Mouse (Mus musculus) CH12.LX (cell line): ENCODE measurements at regions not wholly inside any gene's neighbourhood (a gene's known extent, or its start where the extent isn't known, plus 50 kb on each side); places are given as distances from the start of the nearest gene placed in this dataset.

ENCODE experiments used
- DNase-seq: peaks from one replicate; pipeline ENCODE4 v3.0.0-alpha.2; 2013; ENCODE audit errors: extremely low read depth
- H3K27ac ChIP-seq: 2 replicates; pipeline ENCODE4 v1.5.1; 2012; ENCODE audit warnings: low read depth, mild to moderate bottlenecking, control low read depth, moderate library complexity; ENCODE audit not compliant: insufficient read depth
- H3K27me3 ChIP-seq: replicated peaks from 2 replicates; pipeline ENCODE3; 2012; ENCODE audit warnings: inconsistent platforms
- H3K36me3 ChIP-seq, 2 experiments: replicated peaks in 1 of 2; 2 replicates each; pipeline versions ENCODE3 to v1.6.1; 2012; ENCODE audit warnings: inconsistent platforms in 1 of 2, low read length in 1 of 2, mild to moderate bottlenecking in 1 of 2, mixed read lengths in 1 of 2, moderate library complexity in 1 of 2; ENCODE audit not compliant: control insufficient read depth in 1 of 2, insufficient read depth in 1 of 2
- H3K4me1 ChIP-seq, 2 experiments: 2 replicates each; pipeline ENCODE4 v1.6.1; 2012; ENCODE audit warnings: inconsistent platforms in 1 of 2, moderate library complexity in 1 of 2; ENCODE audit not compliant: insufficient read depth in 2 of 2, control insufficient read depth in 1 of 2
- H3K4me2 ChIP-seq: 2 replicates; pipeline ENCODE4 v1.6.1; 2012; ENCODE audit warnings: low read depth, mild to moderate bottlenecking, control low read depth; ENCODE audit not compliant: poor library complexity, insufficient read depth, severe bottlenecking
- H3K4me3 ChIP-seq, 3 experiments: fragments of 150-350 bp in 1 of 3; sonication (generic) in 1 of 3; replicated peaks in 1 of 3; 2 replicates each; pipeline versions ENCODE3 to v1.5.1; 2011 to 2012; ENCODE audit warnings: low read depth in 2 of 3, low read length in 2 of 3, mild to moderate bottlenecking in 2 of 3, moderate library complexity in 2 of 3, control low read depth in 1 of 3, improper control_type of control experiment in 1 of 3, inconsistent platforms in 1 of 3, mixed read lengths in 1 of 3; ENCODE audit not compliant: poor library complexity in 1 of 3
- H3K79me2 ChIP-seq: replicated peaks from 2 replicates; pipeline ENCODE4 v1.6.1; 2012; ENCODE audit warnings: mild to moderate bottlenecking, moderate library complexity; ENCODE audit not compliant: control insufficient read depth, poor library complexity, insufficient read depth, severe bottlenecking; ENCODE audit errors: extremely low read depth
- H3K9ac ChIP-seq: 2 replicates; pipeline ENCODE4 v1.6.1; 2012; ENCODE audit warnings: low read depth, mild to moderate bottlenecking, control low read depth, moderate library complexity; ENCODE audit not compliant: insufficient read depth
- H3K9me3 ChIP-seq: replicated peaks from 2 replicates; pipeline ENCODE3; 2012; ENCODE audit warnings: low read length, inconsistent platforms, mixed read lengths
- EP300 ChIP-seq: IDR thresholded peaks from 2 replicates; pipeline ENCODE4 v1.6.1; 2011; ENCODE audit warnings: low read length, improper control_type of control experiment
- ETS1 ChIP-seq: conservative IDR thresholded peaks from 2 replicates; pipeline ENCODE4 v1.6.1; 2012; ENCODE audit warnings: low read depth, mild to moderate bottlenecking, inconsistent platforms, low read length, improper control_type of control experiment, moderate library complexity
- HCFC1 ChIP-seq: IDR thresholded peaks from 2 replicates; pipeline ENCODE4 v1.6.1; 2012; ENCODE audit warnings: low read depth, mild to moderate bottlenecking, inconsistent platforms, low read length, improper control_type of control experiment
- IRF4 ChIP-seq: IDR thresholded peaks from 2 replicates; pipeline ENCODE4 v1.6.1; 2014; ENCODE audit warnings: low read depth, mild to moderate bottlenecking, inconsistent platforms, low read length, improper control_type of control experiment
- JUND ChIP-seq: conservative IDR thresholded peaks from 2 replicates; pipeline ENCODE4 v1.6.1; 2011; ENCODE audit warnings: low read depth, low read length, improper control_type of control experiment
- MAFK ChIP-seq: IDR thresholded peaks from 2 replicates; pipeline ENCODE4 v1.6.1; 2011; ENCODE audit warnings: low read length, improper control_type of control experiment; ENCODE audit not compliant: insufficient replicate concordance
- MEF2A ChIP-seq: IDR thresholded peaks from 2 replicates; pipeline ENCODE4 v1.6.1; 2014; ENCODE audit warnings: low read depth, mild to moderate bottlenecking, inconsistent platforms, low read length, improper control_type of control experiment, borderline replicate concordance
- MYC ChIP-seq: IDR thresholded peaks from 2 replicates; pipeline ENCODE4 v1.6.1; 2011; ENCODE audit warnings: low read depth, mild to moderate bottlenecking, improper control_type of control experiment, low read length
- NELFE ChIP-seq: IDR thresholded peaks from 2 replicates; pipeline ENCODE4 v1.6.1; 2011; ENCODE audit warnings: low read depth, low read length, improper control_type of control experiment
- NRF1 ChIP-seq: IDR thresholded peaks from 2 replicates; pipeline ENCODE4 v1.6.1; 2014; ENCODE audit warnings: low read depth, mild to moderate bottlenecking, inconsistent platforms, low read length, improper control_type of control experiment, moderate library complexity
- PAX5 ChIP-seq: IDR thresholded peaks from 2 replicates; pipeline ENCODE4 v1.6.1; 2012; ENCODE audit warnings: low read length, inconsistent platforms, mixed read lengths
- POLR2A ChIP-seq: IDR thresholded peaks from 2 replicates; pipeline ENCODE4 v1.6.1; 2011; ENCODE audit warnings: low read depth, mild to moderate bottlenecking, improper control_type of control experiment, low read length
- SIN3A ChIP-seq: IDR thresholded peaks from 2 replicates; pipeline ENCODE4 v1.6.1; 2012; ENCODE audit warnings: low read length, improper control_type of control experiment, inconsistent platforms
- UBTF ChIP-seq: IDR thresholded peaks from 2 replicates; pipeline ENCODE4 v1.6.1; 2012; ENCODE audit warnings: low read depth, mild to moderate bottlenecking, inconsistent platforms, low read length, improper control_type of control experiment, moderate library complexity
- ZKSCAN1 ChIP-seq: IDR thresholded peaks from 2 replicates; pipeline ENCODE4 v1.6.1; 2012; ENCODE audit warnings: low read depth, inconsistent platforms, low read length, improper control_type of control experiment, borderline replicate concordance
- ZMIZ1 ChIP-seq: IDR thresholded peaks from 2 replicates; pipeline ENCODE4 v1.6.1; 2012; ENCODE audit warnings: low read depth, mild to moderate bottlenecking, inconsistent platforms, low read length, improper control_type of control experiment
- ZNF384 ChIP-seq: IDR thresholded peaks from 2 replicates; pipeline ENCODE4 v1.6.1; 2012; ENCODE audit warnings: low read depth, low read length, improper control_type of control experiment, inconsistent platforms
- dilution Hi-C: fragments of 300-500 bp; cut with MboI; formaldehyde crosslinking; loops from 2 replicates; pipeline ENCODE4 v1.14.3; 2020; ENCODE audit warnings: low sequenced_read_pairs; ENCODE audit not compliant: extremely low pct_unique_long_range_greater_than_20kb, extremely low pct_ligation_motif_present
- in situ Hi-C: fragments of 300-500 bp; cut with MboI; formaldehyde crosslinking; loops from 3 replicates; pipeline ENCODE4 v1.14.3; 2019; ENCODE audit warnings: low sequenced_read_pairs, low pct_ligation_motif_present, low pct_unique_long_range_greater_than_20kb, mixed read lengths

DNA sequence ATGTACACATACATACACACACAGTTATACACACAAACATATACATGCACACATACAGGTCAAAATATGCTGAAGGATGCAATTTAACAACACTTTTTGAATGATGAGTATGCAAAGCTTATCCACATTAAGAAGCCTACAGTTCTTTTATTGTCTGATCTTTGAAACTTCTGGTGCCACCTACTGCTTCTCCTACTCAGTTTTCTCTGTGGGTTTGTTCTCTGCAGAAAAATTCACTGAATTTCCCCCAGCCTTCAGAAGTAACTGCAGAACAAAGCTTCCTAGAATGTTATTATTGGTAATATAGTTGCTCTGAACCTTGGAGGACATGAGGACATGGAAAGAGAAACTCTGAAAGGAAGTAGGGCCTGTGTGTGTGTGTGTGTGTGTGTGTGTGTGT, 233.1 kb upstream of the Zpld1 start:
- in situ Hi-C loops, result no loop called here
- no peaks in the 10 kb centered on the region for H3K79me2 ChIP-seq
- H3K4me2 ChIP-seq, result no peak overlapping the region
- H3K4me3 ChIP-seq, result no peak overlapping the region
- TF ChIP-seq MAFK, result 0 out of 2 replicates have a peak, but pooled peaks have one; percentile 34
- TF ChIP-seq HCFC1, result no peak
- dilution Hi-C loops, result no loop called here
- H3K9ac ChIP-seq, result no peak overlapping the region
- H3K36me3 ChIP-seq, result no peaks in the 10 kb centered on the region
- no peaks in the 10 kb centered on the region for H3K27me3 ChIP-seq
- no peak overlapping the region for H3K27ac ChIP-seq
- no peak for DNase-seq
- H3K9me3 ChIP-seq, result peaks cover 6% of the 10 kb centered on the region
- H3K4me1 ChIP-seq, result peaks cover 3 to 13% of the 10 kb centered on the region in 2 experiments; a peak in 3 of 4 replicates

DNA sequence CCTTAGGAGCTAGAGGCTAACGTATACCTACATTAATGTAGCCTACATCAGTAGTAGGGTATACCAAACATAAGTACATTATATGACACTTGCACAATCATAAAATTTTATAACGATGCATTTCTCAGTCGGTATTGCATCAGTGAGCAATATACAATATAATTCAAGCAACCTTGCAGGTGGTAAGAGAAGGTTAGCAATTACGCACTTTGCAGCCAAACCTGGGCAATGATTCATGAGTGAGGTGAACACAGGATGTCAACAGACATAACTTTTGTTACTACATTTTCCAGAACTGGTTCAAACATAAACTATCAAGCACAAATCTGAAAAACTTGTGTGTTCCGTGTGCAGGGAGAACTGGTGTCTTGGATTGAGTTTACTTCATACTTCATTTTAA, 229.9 kb upstream of the Zpld1 start:
- no peak overlapping the region for H3K4me3 ChIP-seq
- no peaks in the 10 kb centered on the region for H3K79me2 ChIP-seq
- dilution Hi-C loops, result no loop called here
- no peak for TF ChIP-seq JUND
- TF ChIP-seq UBTF, result no peak
- no peak for TF ChIP-seq MYC
- TF ChIP-seq NRF1, result no peak
- TF ChIP-seq ETS1, result no peak
- TF ChIP-seq NELFE, result no peak
- TF ChIP-seq IRF4, result no peak
- TF ChIP-seq MEF2A, result no peak
- no peak for TF ChIP-seq SIN3A
- no peak for TF ChIP-seq ZMIZ1
- no peak for TF ChIP-seq EP300
- TF ChIP-seq ZKSCAN1, result no peak
- no peak for TF ChIP-seq POLR2A
- TF ChIP-seq PAX5, result no peak
- no peak for TF ChIP-seq ZNF384
- H3K9ac ChIP-seq, result no peak overlapping the region
- H3K4me1 ChIP-seq, result peaks cover 3 to 7% of the 10 kb centered on the region in 2 experiments; a peak in 3 of 4 replicates
- no peaks in the 10 kb centered on the region for H3K27me3 ChIP-seq
- peaks cover 1% of the 10 kb centered on the region for H3K9me3 ChIP-seq
- no peak overlapping the region for H3K4me2 ChIP-seq
- no peak overlapping the region for H3K27ac ChIP-seq
- DNase-seq, result no peak
- no peaks in the 10 kb centered on the region for H3K36me3 ChIP-seq
- in situ Hi-C loops, result no loop called here
